Mouse (Mus musculus) CH12.LX (cell line): ENCODE data around the gene Thumpd3.

Experiments
- POLR2A ChIP-seq: IDR thresholded peaks from 2 replicates; pipeline ENCODE4 v1.6.1; 2011; ENCODE audit warnings: low read depth, mild to moderate bottlenecking, improper control_type of control experiment, low read length
- TCF12 ChIP-seq: IDR thresholded peaks from 2 replicates; pipeline ENCODE4 v1.6.1; 2014; ENCODE audit warnings: low read depth, mild to moderate bottlenecking, inconsistent platforms, low read length, improper control_type of control experiment
- UBTF ChIP-seq: IDR thresholded peaks from 2 replicates; pipeline ENCODE4 v1.6.1; 2012; ENCODE audit warnings: low read depth, mild to moderate bottlenecking, inconsistent platforms, low read length, improper control_type of control experiment, moderate library complexity

DNA sequence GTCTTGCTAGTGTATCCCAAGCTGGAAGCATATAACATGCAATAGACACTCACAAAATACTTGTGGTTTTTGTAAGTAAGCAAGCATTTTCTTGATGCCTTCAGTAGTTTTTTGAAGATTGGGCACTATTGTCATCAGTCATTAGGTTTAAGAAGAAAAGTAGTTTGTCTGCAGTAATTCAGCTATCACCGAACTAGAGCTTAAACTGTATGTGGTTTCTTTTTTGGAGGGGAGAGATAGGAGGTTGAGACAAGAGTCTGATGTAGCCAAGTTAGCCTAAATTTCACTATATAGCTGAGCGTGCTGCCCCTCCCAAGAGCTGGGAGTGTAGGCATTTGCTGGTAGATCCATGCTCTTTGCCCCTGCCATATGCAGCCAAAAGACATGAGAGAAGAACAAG lies 2.3 kb downstream of the Thumpd3 start:
- no peak for TF ChIP-seq UBTF
- TF ChIP-seq POLR2A: no peak
- TF ChIP-seq TCF12: no peak
